Mouse (Mus musculus): ENCODE measurements around the gene Gfi1. TPM values are rescaled to one million over a fixed set of nuclear protein-coding genes. Genes with fewer than 3 reads are reported as not detected.

The Gfi1 gene
- total and polyA plus RNA-seq, 3 experiments = 0.27 to 2.0 TPM; not detected in 1

GRCm38 (mm10) chr5:107678392-107678791, 47.4 kb downstream of the Gfi1 start:
- ATAC-seq (ENCODE audit: extremely low read depth, insufficient number of reproducible peaks, low FRiP score, poor library complexity, severe bottlenecking) = no peak
- no peak overlapping the region for H3K4me3 ChIP-seq (ENCODE audit: low read depth, low read length)
- no peak for TF ChIP-seq GATA2 (IDR thresholded peaks at IDR 0.05; ENCODE audit: borderline replicate concordance, low read depth, low read length)
- no peak for TF ChIP-seq GATA1 (IDR thresholded peaks at IDR 0.05; ENCODE audit: borderline replicate concordance, low read length)

More at GRCm38 (mm10) chr5:107678392-107678791, 47.4 kb downstream of the Gfi1 start:
- no peak for DNase-seq (ENCODE audit: low spot score)
- Histone ChIP-seq H3K27me3 (ENCODE audit: insufficient read depth, low read length) (peaks cover 48% of the 10 kb centered on the region), H3K9me3 (replicated peaks) (no peaks in the 10 kb centered on the region), H3K4me1 (ENCODE audit: insufficient read depth, low read depth, low read length) (peaks cover 10% of the 10 kb centered on the region), H3K36me3 (replicated peaks) (no peaks in the 10 kb centered on the region)

Other genes starting within 250 kb of the Gfi1 start
- not detected in 2 replicates for gene Gm42669, start 218.4 kb downstream of the Gfi1 start, total RNA-seq (2014; fragmentation: Nextera tagmentation)
- 0.12 and 0.16 TPM in 2 replicates for gene Gm42669, start 218.4 kb downstream of the Gfi1 start, total RNA-seq (2017)
- gene Gm42669, start 218.4 kb downstream of the Gfi1 start, polyA plus RNA-seq (2012) = 0.07 and 0.20 TPM in 2 replicates
- not detected in 2 replicates for gene 1700028K03Rik, start 191.3 kb downstream of the Gfi1 start, total RNA-seq (2014; fragmentation: Nextera tagmentation)
- gene 1700028K03Rik, start 191.3 kb downstream of the Gfi1 start, total RNA-seq (2017) = 0.06 and 0.16 TPM in 2 replicates
- gene 1700028K03Rik, start 191.3 kb downstream of the Gfi1 start, polyA plus RNA-seq (2012) = not detected in 2 replicates
- 29.0 and 42.8 TPM in 2 replicates for gene Rpap2, start 128.7 kb downstream of the Gfi1 start, total RNA-seq (2014; fragmentation: Nextera tagmentation)
- 29.6 and 35.0 TPM in 2 replicates for gene Rpap2, start 128.7 kb downstream of the Gfi1 start, total RNA-seq (2017)
- 1.3 and 4.5 TPM in 2 replicates for gene Rpap2, start 128.7 kb downstream of the Gfi1 start, polyA plus RNA-seq (2012)
- gene Glmn, start 128.1 kb downstream of the Gfi1 start, total RNA-seq (2014; fragmentation: Nextera tagmentation) = 25.3 and 29.9 TPM in 2 replicates
- 14.9 and 20.0 TPM in 2 replicates for gene Glmn, start 128.1 kb downstream of the Gfi1 start, total RNA-seq (2017)
- 0.50 and 0.87 TPM in 2 replicates for gene Glmn, start 128.1 kb downstream of the Gfi1 start, polyA plus RNA-seq (2012)
- not detected in 2 replicates for gene Ube2d2b, start 104.1 kb upstream of the Gfi1 start, total RNA-seq (2014; fragmentation: Nextera tagmentation)
- 0.05 TPM in 1 of 2 replicates, not detected in the other for gene Ube2d2b, start 104.1 kb upstream of the Gfi1 start, total RNA-seq (2017)
- gene Ube2d2b, start 104.1 kb upstream of the Gfi1 start, polyA plus RNA-seq (2012) = not detected in 2 replicates
- gene Evi5, start 149.1 kb upstream of the Gfi1 start, total RNA-seq (2014; fragmentation: Nextera tagmentation) = 58.1 and 94.2 TPM in 2 replicates
- 26.1 and 36.4 TPM in 2 replicates for gene Evi5, start 149.1 kb upstream of the Gfi1 start, total RNA-seq (2017)
- 3.3 and 3.8 TPM in 2 replicates for gene Evi5, start 149.1 kb upstream of the Gfi1 start, polyA plus RNA-seq (2012)
- 875 and 1,036 TPM in 2 replicates for gene Rpl5, start 174.5 kb upstream of the Gfi1 start, total RNA-seq (2014; fragmentation: Nextera tagmentation)
- gene Rpl5, start 174.5 kb upstream of the Gfi1 start, total RNA-seq (2017) = 329 and 387 TPM in 2 replicates
- 53.7 and 54.0 TPM in 2 replicates for gene Rpl5, start 174.5 kb upstream of the Gfi1 start, polyA plus RNA-seq (2012)